Mouse (Mus musculus): ENCODE measurements around the gene Invs.

Gene Invs

GRCm38 (mm10) chr4:48472052-48472791, 192.7 kb downstream of the Invs start:
- DNase-seq: no peak

- peak; percentile 91 for DNase-seq
Observed at GRCm38 (mm10) chr4:48472792-48473650, 193.5 kb downstream of the Invs start, which contains the start of gene Tex10. Gene Tex10 (minus strand): TSS chr4:48473459.

- no peak for DNase-seq
Observed at GRCm38 (mm10) chr4:48473651-48474011, 194.1 kb downstream of the Invs start.

- DNase-seq: no peak
Observed at GRCm38 (mm10) chr4:48481287-48481686, 201.7 kb downstream of the Invs start.
